Mouse (Mus musculus): ENCODE data around the gene Anxa2. TPM values are rescaled to one million over a fixed set of nuclear protein-coding genes. Genes with fewer than 3 reads are reported as not detected.

Anxa2 gene
- polyA plus RNA-seq (2012; rRNA removed; ENCODE audit: low replicate concordance), result 246 and 464 TPM in 2 replicates

GRCm38 (mm10) chr9:69453066-69453900, at the start of gene Anxa2:
TSS of gene Anxa2 (plus strand) at chr9:69453620.

Other genes starting within 250 kb of the Anxa2 start
- gene Ice2, start 55.7 kb upstream of the Anxa2 start, polyA plus RNA-seq (2012; rRNA removed; ENCODE audit: low replicate concordance), result 2.0 and 3.2 TPM in 2 replicates